Mouse (Mus musculus) CH12.LX (cell line): ENCODE measurements around the gene Afg1l. TPM values are rescaled to one million over a fixed set of nuclear protein-coding genes. Genes with fewer than 3 reads are reported as not detected.

Experiments
- DNase-seq: peaks from one replicate; pipeline ENCODE4 v3.0.0-alpha.2; 2013; ENCODE audit errors: extremely low read depth
- H3K27ac ChIP-seq: 2 replicates; pipeline ENCODE4 v1.5.1; 2012; ENCODE audit warnings: low read depth, mild to moderate bottlenecking, control low read depth, moderate library complexity; ENCODE audit not compliant: insufficient read depth
- H3K27me3 ChIP-seq: replicated peaks from 2 replicates; pipeline ENCODE3; 2012; ENCODE audit warnings: inconsistent platforms
- H3K36me3 ChIP-seq, 2 experiments: replicated peaks in 1 of 2; 2 replicates each; pipeline versions ENCODE3 to v1.6.1; 2012; ENCODE audit warnings: inconsistent platforms in 1 of 2, low read length in 1 of 2, mild to moderate bottlenecking in 1 of 2, mixed read lengths in 1 of 2, moderate library complexity in 1 of 2; ENCODE audit not compliant: control insufficient read depth in 1 of 2, insufficient read depth in 1 of 2
- H3K4me1 ChIP-seq, 2 experiments: 2 replicates each; pipeline ENCODE4 v1.6.1; 2012; ENCODE audit warnings: inconsistent platforms in 1 of 2, moderate library complexity in 1 of 2; ENCODE audit not compliant: insufficient read depth in 2 of 2, control insufficient read depth in 1 of 2
- H3K4me2 ChIP-seq: 2 replicates; pipeline ENCODE4 v1.6.1; 2012; ENCODE audit warnings: low read depth, mild to moderate bottlenecking, control low read depth; ENCODE audit not compliant: poor library complexity, insufficient read depth, severe bottlenecking
- H3K4me3 ChIP-seq, 3 experiments: fragments of 150-350 bp in 1 of 3; sonication (generic) in 1 of 3; replicated peaks in 1 of 3; 2 replicates each; pipeline versions ENCODE3 to v1.5.1; 2011 to 2012; ENCODE audit warnings: low read depth in 2 of 3, low read length in 2 of 3, mild to moderate bottlenecking in 2 of 3, moderate library complexity in 2 of 3, control low read depth in 1 of 3, improper control_type of control experiment in 1 of 3, inconsistent platforms in 1 of 3, mixed read lengths in 1 of 3; ENCODE audit not compliant: poor library complexity in 1 of 3
- H3K79me2 ChIP-seq: replicated peaks from 2 replicates; pipeline ENCODE4 v1.6.1; 2012; ENCODE audit warnings: mild to moderate bottlenecking, moderate library complexity; ENCODE audit not compliant: control insufficient read depth, poor library complexity, insufficient read depth, severe bottlenecking; ENCODE audit errors: extremely low read depth
- H3K9ac ChIP-seq: 2 replicates; pipeline ENCODE4 v1.6.1; 2012; ENCODE audit warnings: low read depth, mild to moderate bottlenecking, control low read depth, moderate library complexity; ENCODE audit not compliant: insufficient read depth
- H3K9me3 ChIP-seq: replicated peaks from 2 replicates; pipeline ENCODE3; 2012; ENCODE audit warnings: low read length, inconsistent platforms, mixed read lengths
- CHD1 ChIP-seq: IDR thresholded peaks from 2 replicates; pipeline ENCODE4 v1.6.1; 2012; ENCODE audit warnings: low read depth, low read length, improper control_type of control experiment, inconsistent platforms
- CHD2 ChIP-seq: IDR thresholded peaks from 2 replicates; pipeline ENCODE4 v1.6.1; 2011; ENCODE audit warnings: low read length, improper control_type of control experiment
- CTCF ChIP-seq, 2 experiments: IDR thresholded peaks in 1 of 2; conservative IDR thresholded peaks in 1 of 2; 2 replicates each; pipeline ENCODE4 v1.5.1; 2011 to 2012; ENCODE audit warnings: low read depth in 2 of 2, low read length in 2 of 2, improper control_type of control experiment in 1 of 2, inconsistent platforms in 1 of 2, mild to moderate bottlenecking in 1 of 2, moderate library complexity in 1 of 2
- E2F4 ChIP-seq: IDR thresholded peaks from 2 replicates; pipeline ENCODE4 v1.6.1; 2011; ENCODE audit warnings: low read depth, low read length, improper control_type of control experiment; ENCODE audit not compliant: insufficient replicate concordance
- EP300 ChIP-seq: IDR thresholded peaks from 2 replicates; pipeline ENCODE4 v1.6.1; 2011; ENCODE audit warnings: low read length, improper control_type of control experiment
- HCFC1 ChIP-seq: IDR thresholded peaks from 2 replicates; pipeline ENCODE4 v1.6.1; 2012; ENCODE audit warnings: low read depth, mild to moderate bottlenecking, inconsistent platforms, low read length, improper control_type of control experiment
- JUND ChIP-seq: conservative IDR thresholded peaks from 2 replicates; pipeline ENCODE4 v1.6.1; 2011; ENCODE audit warnings: low read depth, low read length, improper control_type of control experiment
- MAFK ChIP-seq: IDR thresholded peaks from 2 replicates; pipeline ENCODE4 v1.6.1; 2011; ENCODE audit warnings: low read length, improper control_type of control experiment; ENCODE audit not compliant: insufficient replicate concordance
- MAX ChIP-seq: IDR thresholded peaks from 2 replicates; pipeline ENCODE4 v1.6.1; 2011; ENCODE audit warnings: low read length, improper control_type of control experiment
- MAZ ChIP-seq: IDR thresholded peaks from 2 replicates; pipeline ENCODE4 v1.6.1; 2012; ENCODE audit warnings: low read depth, mild to moderate bottlenecking, inconsistent platforms, low read length, improper control_type of control experiment, moderate library complexity
- MYC ChIP-seq: IDR thresholded peaks from 2 replicates; pipeline ENCODE4 v1.6.1; 2011; ENCODE audit warnings: low read depth, mild to moderate bottlenecking, improper control_type of control experiment, low read length
- NRF1 ChIP-seq: IDR thresholded peaks from 2 replicates; pipeline ENCODE4 v1.6.1; 2014; ENCODE audit warnings: low read depth, mild to moderate bottlenecking, inconsistent platforms, low read length, improper control_type of control experiment, moderate library complexity
- PAX5 ChIP-seq: IDR thresholded peaks from 2 replicates; pipeline ENCODE4 v1.6.1; 2012; ENCODE audit warnings: low read length, inconsistent platforms, mixed read lengths
- RAD21 ChIP-seq: IDR thresholded peaks from 2 replicates; pipeline ENCODE4 v1.6.1; 2011; ENCODE audit warnings: low read depth, mild to moderate bottlenecking, low read length, improper control_type of control experiment, moderate library complexity
- SIN3A ChIP-seq: IDR thresholded peaks from 2 replicates; pipeline ENCODE4 v1.6.1; 2012; ENCODE audit warnings: low read length, improper control_type of control experiment, inconsistent platforms
- TBP ChIP-seq: conservative IDR thresholded peaks from 2 replicates; pipeline ENCODE4 v1.6.1; 2011; ENCODE audit warnings: low read depth, low read length, improper control_type of control experiment
- TCF12 ChIP-seq: IDR thresholded peaks from 2 replicates; pipeline ENCODE4 v1.6.1; 2014; ENCODE audit warnings: low read depth, mild to moderate bottlenecking, inconsistent platforms, low read length, improper control_type of control experiment
- UBTF ChIP-seq: IDR thresholded peaks from 2 replicates; pipeline ENCODE4 v1.6.1; 2012; ENCODE audit warnings: low read depth, mild to moderate bottlenecking, inconsistent platforms, low read length, improper control_type of control experiment, moderate library complexity
- ZC3H11A ChIP-seq: IDR thresholded peaks from 2 replicates; pipeline ENCODE4 v1.6.1; 2012; ENCODE audit warnings: low read depth, mild to moderate bottlenecking, inconsistent platforms, low read length, improper control_type of control experiment
- ZKSCAN1 ChIP-seq: IDR thresholded peaks from 2 replicates; pipeline ENCODE4 v1.6.1; 2012; ENCODE audit warnings: low read depth, inconsistent platforms, low read length, improper control_type of control experiment, borderline replicate concordance
- ZMIZ1 ChIP-seq: IDR thresholded peaks from 2 replicates; pipeline ENCODE4 v1.6.1; 2012; ENCODE audit warnings: low read depth, mild to moderate bottlenecking, inconsistent platforms, low read length, improper control_type of control experiment
- ZNF384 ChIP-seq: IDR thresholded peaks from 2 replicates; pipeline ENCODE4 v1.6.1; 2012; ENCODE audit warnings: low read depth, low read length, improper control_type of control experiment, inconsistent platforms
- dilution Hi-C: fragments of 300-500 bp; cut with MboI; formaldehyde crosslinking; loops from 2 replicates; pipeline ENCODE4 v1.14.3; 2020; ENCODE audit warnings: low sequenced_read_pairs; ENCODE audit not compliant: extremely low pct_unique_long_range_greater_than_20kb, extremely low pct_ligation_motif_present
- in situ Hi-C: fragments of 300-500 bp; cut with MboI; formaldehyde crosslinking; loops from 3 replicates; pipeline ENCODE4 v1.14.3; 2019; ENCODE audit warnings: low sequenced_read_pairs, low pct_ligation_motif_present, low pct_unique_long_range_greater_than_20kb, mixed read lengths
- polyA plus RNA-seq: library from polyadenylated mRNA; unstranded; fragments of >175 nt; gene quantifications from 2 replicates; pipeline ENCODE4 v1.2.1, GENCODE M21; 2012; ENCODE audit warnings: low read depth; ENCODE audit not compliant: insufficient read length
- total RNA-seq, 2 experiments: library from RNA; depleted of rRNA; stranded (reverse); fragments of 300-350 nt in 1 of 2; fragments of >200 nt in 1 of 2; gene quantifications; 2 replicates each; pipeline ENCODE4 v1.2.3; 2012 to 2014

Afg1l gene
- total and polyA plus RNA-seq, 3 experiments: 3.1 to 6.9 (median 4.5) TPM

DNA sequence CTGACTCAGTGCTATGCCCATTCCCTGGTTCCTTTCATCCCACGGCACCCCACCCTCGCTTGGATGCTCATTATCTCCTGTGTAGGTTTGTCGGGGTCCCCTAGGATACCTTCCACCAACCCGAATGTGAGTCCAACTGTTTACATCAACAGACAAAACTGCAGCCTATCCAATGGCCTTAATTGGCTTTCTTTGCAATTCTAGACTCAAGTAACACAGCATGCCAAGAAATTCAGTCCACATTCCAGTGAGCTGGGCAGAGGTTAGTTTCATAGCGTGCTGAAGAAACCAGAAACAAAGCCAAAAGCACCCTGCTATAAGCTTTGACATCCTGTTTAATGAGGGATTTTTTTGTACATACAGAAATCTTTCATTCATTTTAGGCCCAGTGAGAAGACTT is 22.4 kb downstream of the Afg1l start:
- Histone ChIP-seq H3K9me3 (peaks cover 7% of the 10 kb centered on the region), H3K36me3 (peaks cover 15 to 37% of the 10 kb centered on the region in 2 experiments), H3K9ac (no peak overlapping the region), H3K4me2 (no peak overlapping the region), H3K4me1 (no peaks in the 10 kb centered on the region), H3K27ac (no peak overlapping the region), H3K27me3 (no peaks in the 10 kb centered on the region), H3K4me3 (no peak overlapping the region), H3K79me2 (no peaks in the 10 kb centered on the region)
- no peak for TF ChIP-seq CHD2
- in situ Hi-C loops (no loop called here), dilution Hi-C loops (no loop called here)
- no peak for DNase-seq

- no peak overlapping the region for H3K9ac ChIP-seq
- dilution Hi-C loops: no loop called here
- no peak overlapping the region for H3K4me3 ChIP-seq
Measured at GRCm38 (mm10) chr10:42454690-42455089, 23.7 kb downstream of the Afg1l start.

GRCm38 (mm10) chr10:42454266-42454665 is 24.1 kb downstream of the Afg1l start:
- peaks cover 2% of the 10 kb centered on the region for H3K9me3 ChIP-seq
- dilution Hi-C loops (no loop called here), in situ Hi-C loops (no loop called here)
- no peak overlapping the region for H3K9ac ChIP-seq
- no peak for TF ChIP-seq EP300
- no peak for TF ChIP-seq HCFC1
- TF ChIP-seq CHD1: no peak
- TF ChIP-seq ZKSCAN1: no peak
- TF ChIP-seq MAX: no peak
- TF ChIP-seq, all 38 proteins: peak for 0
- H3K4me1 ChIP-seq: peaks cover under 1 to 7% of the 10 kb centered on the region in 2 experiments; a peak in 3 of 4 replicates
- no peak for DNase-seq
- H3K27me3 ChIP-seq: no peaks in the 10 kb centered on the region
- H3K27ac ChIP-seq: no peak overlapping the region
- peaks cover 10 to 35% of the 10 kb centered on the region in 2 experiments for H3K36me3 ChIP-seq
- H3K4me3 ChIP-seq: no peak overlapping the region
- H3K79me2 ChIP-seq: no peaks in the 10 kb centered on the region
- no peak overlapping the region for H3K4me2 ChIP-seq

More at GRCm38 (mm10) chr10:42454690-42455089, 23.7 kb downstream of the Afg1l start:
- Histone ChIP-seq H3K27me3 (no peaks in the 10 kb centered on the region), H3K4me2 (no peak overlapping the region), H3K9me3 (peaks cover 5% of the 10 kb centered on the region), H3K4me1 (peaks cover 0 to 3% of the 10 kb centered on the region in 2 experiments; a peak in 1 of 4 replicates), H3K36me3 (peaks cover 12 to 37% of the 10 kb centered on the region in 2 experiments), H3K27ac (no peak overlapping the region), H3K79me2 (no peaks in the 10 kb centered on the region)
- DNase-seq: no peak
- TF ChIP-seq MAFK: no peak
- no peak for TF ChIP-seq JUND
- TF ChIP-seq ZNF384: no peak
- TF ChIP-seq MAX: no peak
- no peak for TF ChIP-seq MAZ
- TF ChIP-seq TCF12: no peak
- no peak for TF ChIP-seq EP300
- no peak for TF ChIP-seq RAD21
- no peak for TF ChIP-seq SIN3A
- no peak for TF ChIP-seq NRF1
- TF ChIP-seq ZC3H11A: no peak
- TF ChIP-seq TBP: no peak
- no peak for TF ChIP-seq CTCF (conservative IDR thresholded peaks at IDR 0.05 in 1 of 2, IDR thresholded peaks at IDR 0.05 in 1 of 2; ENCODE audit: low read depth in 2 of 2, low read length in 2 of 2)
- no peak for TF ChIP-seq MYC
- TF ChIP-seq UBTF: no peak
- TF ChIP-seq ZMIZ1: no peak
- TF ChIP-seq PAX5: no peak
- TF ChIP-seq E2F4: no peak
- in situ Hi-C loops: no loop called here
